Mouse (Mus musculus) heart, embryonic 13.5 days (tissue): ENCODE results near the gene Srsf4. TPM values are rescaled to one million over a fixed set of nuclear protein-coding genes. Genes with fewer than 3 reads are reported as not detected.

ENCODE experiments used
- ATAC-seq: fragments of 200-750 bp; cut with Nextera tagmentation; 2 replicates; pipeline ENCODE4 v1.8.0; 2017; ENCODE audit warnings: moderate TSS enrichment; ENCODE audit not compliant: insufficient number of reproducible peaks, low FRiP score, low TSS enrichment; ENCODE audit errors: extremely low read depth
- H3K27ac ChIP-seq: fragments of 300-500 bp; sonication (generic); replicated peaks from 2 replicates; pipeline ENCODE4 v1.5.1; 2015; ENCODE audit warnings: moderate library complexity, mild to moderate bottlenecking, inconsistent platforms
- H3K27me3 ChIP-seq: fragments of 300-500 bp; sonication (generic); replicated peaks from 2 replicates; pipeline ENCODE4 v1.6.1; 2015; ENCODE audit warnings: mild to moderate bottlenecking, inconsistent platforms
- H3K36me3 ChIP-seq: fragments of 300-500 bp; sonication (generic); 2 replicates; pipeline ENCODE4 v1.6.1; 2015; ENCODE audit warnings: mild to moderate bottlenecking, inconsistent platforms
- H3K4me1 ChIP-seq: fragments of 300-500 bp; sonication (generic); 2 replicates; pipeline ENCODE4 v1.6.1; 2015; ENCODE audit warnings: inconsistent platforms
- H3K4me2 ChIP-seq: fragments of 300-500 bp; sonication (generic); 2 replicates; pipeline ENCODE4 v1.6.1; 2015; ENCODE audit warnings: inconsistent platforms, mild to moderate bottlenecking, moderate library complexity
- H3K4me3 ChIP-seq: fragments of 300-500 bp; sonication (generic); 2 replicates; pipeline ENCODE4 v1.5.1; 2015; ENCODE audit warnings: moderate library complexity, mild to moderate bottlenecking, inconsistent platforms
- H3K9ac ChIP-seq: fragments of 300-500 bp; sonication (generic); 2 replicates; pipeline ENCODE4 v1.6.1; 2015; ENCODE audit warnings: inconsistent platforms, mild to moderate bottlenecking, moderate library complexity
- H3K9me3 ChIP-seq: fragments of 300-500 bp; sonication (generic); 2 replicates; pipeline ENCODE4 v1.6.1; 2016; ENCODE audit warnings: inconsistent platforms
- WGBS: fragments of 180-500 bp; shearing (Covaris S2); methylation state at CpG from one replicate; pipeline ENCODE4 v1.1.7; 2015; ENCODE audit warnings: mixed read lengths; 5-methylcytosine and 5-hydroxymethylcytosine counted together
- polyA plus RNA-seq: library from polyadenylated mRNA; unstranded; fragments of >200 nt; fragmentation: Nextera tagmentation; extraction: Ambion mirVana; gene quantifications from 2 replicates; pipeline ENCODE4 v1.2.1, GENCODE M21; 2015

Gene Srsf4
- polyA plus RNA-seq, 1 experiment from 2014 or later: 68.5 TPM

- peaks cover 79% of the 10 kb centered on the region for H3K4me1 ChIP-seq
- H3K36me3 ChIP-seq: no peaks in the 10 kb centered on the region
- 0 out of 2 replicates have a peak overlapping the region, but pooled peaks have one; percentile 2 for H3K4me3 ChIP-seq
- H3K9me3 ChIP-seq: no peaks in the 10 kb centered on the region
- no peak overlapping the region for H3K27ac ChIP-seq
- ATAC-seq: no peak
- H3K9ac ChIP-seq: peak overlapping the region; percentile 74
- 10% methylated on average over 15 of the region's 15 CpGs for WGBS
- peak overlapping the region; percentile 42 for H3K4me2 ChIP-seq
- H3K27me3 ChIP-seq: peaks cover 55% of the 10 kb centered on the region
These were observed 43.0 kb downstream of the Srsf4 start for GRCm38 (mm10) chr4:131916425-131916824.

GRCm38 (mm10) chr4:131917010-131917555 is 43.7 kb downstream of the Srsf4 start:
- no peak for ATAC-seq
- H3K4me2 ChIP-seq: no peak overlapping the region
- 71% methylated on average over 10 of the region's 10 CpGs for WGBS
- H3K9me3 ChIP-seq: no peaks in the 10 kb centered on the region
- no peak overlapping the region for H3K4me3 ChIP-seq
- peaks cover 50% of the 10 kb centered on the region for H3K27me3 ChIP-seq
- H3K9ac ChIP-seq: no peak overlapping the region
- no peaks in the 10 kb centered on the region for H3K36me3 ChIP-seq
- peaks cover 85% of the 10 kb centered on the region for H3K4me1 ChIP-seq
- H3K27ac ChIP-seq: no peak overlapping the region

GRCm38 (mm10) chr4:131918026-131918533 is 44.7 kb downstream of the Srsf4 start:
- Histone ChIP-seq H3K9me3 (no peaks in the 10 kb centered on the region), H3K27ac (peak overlapping the region; percentile 91), H3K27me3 (peaks cover 50% of the 10 kb centered on the region), H3K4me2 (peak overlapping the region; percentile 87), H3K9ac (peak overlapping the region; percentile 89), H3K4me3 (peak overlapping the region; percentile 82; the same call in 1 of the 2 replicates), H3K4me1 (peaks cover 93% of the 10 kb centered on the region), H3K36me3 (peaks cover 10% of the 10 kb centered on the region)
- 52% methylated on average over 7 of the region's 7 CpGs for WGBS
- no peak for ATAC-seq

- peaks cover 17% of the 10 kb centered on the region for H3K36me3 ChIP-seq
- no peaks in the 10 kb centered on the region for H3K9me3 ChIP-seq
- peaks cover 42% of the 10 kb centered on the region for H3K27me3 ChIP-seq
- peak overlapping the region; percentile 91 for H3K27ac ChIP-seq
- H3K9ac ChIP-seq: peak overlapping the region; percentile 89
- peaks cover 93% of the 10 kb centered on the region for H3K4me1 ChIP-seq
- peak overlapping the region; percentile 87 for H3K4me2 ChIP-seq
- 8% methylated on average over 15 of the region's 15 CpGs for WGBS
- ATAC-seq: peak; percentile 53; the same call in 1 of the 2 replicates
- H3K4me3 ChIP-seq: peak overlapping the region; percentile 82
These were observed 45.5 kb downstream of the Srsf4 start for GRCm38 (mm10) chr4:131918711-131919500.

GRCm38 (mm10) chr4:131919506-131920140 is 46.2 kb downstream of the Srsf4 start:
- H3K9me3 ChIP-seq: no peaks in the 10 kb centered on the region
- H3K4me2 ChIP-seq: peak overlapping the region; percentile 87
- H3K4me1 ChIP-seq: peaks cover 94% of the 10 kb centered on the region
- peaks cover 37% of the 10 kb centered on the region for H3K27me3 ChIP-seq
- peaks cover 23% of the 10 kb centered on the region for H3K36me3 ChIP-seq
- WGBS: 17% methylated on average over 15 of the region's 15 CpGs
- no peak for ATAC-seq
- H3K27ac ChIP-seq: peak overlapping the region; percentile 91
- peak overlapping the region; percentile 82 for H3K4me3 ChIP-seq
- H3K9ac ChIP-seq: peak overlapping the region; percentile 89

GRCm38 (mm10) chr4:131920141-131920594 is 46.8 kb downstream of the Srsf4 start:
- Histone ChIP-seq H3K27ac (peak overlapping the region; percentile 91), H3K9ac (peak overlapping the region; percentile 89), H3K9me3 (no peaks in the 10 kb centered on the region), H3K36me3 (peaks cover 29% of the 10 kb centered on the region), H3K27me3 (peaks cover 32% of the 10 kb centered on the region), H3K4me1 (peaks cover 94% of the 10 kb centered on the region), H3K4me2 (peak overlapping the region; percentile 87), H3K4me3 (peak overlapping the region; percentile 82)
- under 1% methylated on average over 49 of the region's 51 CpGs for WGBS
- ATAC-seq: peak; percentile 10; the same call in 1 of the 2 replicates

- WGBS: 1% methylated on average over 76 of the region's 76 CpGs
- Histone ChIP-seq H3K27ac (peak overlapping the region; percentile 91), H3K4me3 (peak overlapping the region; percentile 82), H3K36me3 (peaks cover 35% of the 10 kb centered on the region), H3K4me2 (peak overlapping the region; percentile 87), H3K4me1 (peaks cover 94% of the 10 kb centered on the region), H3K9me3 (no peaks in the 10 kb centered on the region), H3K9ac (peak overlapping the region; percentile 89), H3K27me3 (peaks cover 27% of the 10 kb centered on the region)
- no peak for ATAC-seq
These were observed 47.4 kb downstream of the Srsf4 start for GRCm38 (mm10) chr4:131920595-131921351.

- Histone ChIP-seq H3K9me3 (no peaks in the 10 kb centered on the region), H3K27ac (peak within 1 kb of the TSS; percentile 91), H3K4me3 (peak within 1 kb of the TSS; percentile 82), H3K27me3 (peaks cover 18% of the 10 kb centered on the region), H3K9ac (peak within 1 kb of the TSS; percentile 89), H3K4me1 (peaks cover 94% of the 10 kb centered on the region), H3K4me2 (peak within 1 kb of the TSS; percentile 87), H3K36me3 (peaks cover 41% of the 10 kb centered on the region)
- 1% methylated on average over 108 of the region's 130 CpGs for WGBS
- no peak for ATAC-seq
These were observed 48.3 kb downstream of the Srsf4 start, which contains the start of gene Tmem200b for GRCm38 (mm10) chr4:131921461-131922346. Gene Tmem200b, plus strand, starts transcription at chr4:131921771.

GRCm38 (mm10) chr4:131922404-131922803 is 49.0 kb downstream of the Srsf4 start:
- H3K27me3 ChIP-seq: peaks cover 11% of the 10 kb centered on the region
- no peak overlapping the region for H3K27ac ChIP-seq
- 61% methylated on average over 15 of the region's 15 CpGs for WGBS
- H3K4me1 ChIP-seq: peaks cover 94% of the 10 kb centered on the region
- peaks cover 41% of the 10 kb centered on the region for H3K36me3 ChIP-seq
- H3K9ac ChIP-seq: peak overlapping the region; percentile 89
- no peaks in the 10 kb centered on the region for H3K9me3 ChIP-seq
- ATAC-seq: no peak
- peak overlapping the region; percentile 87 for H3K4me2 ChIP-seq
- peak overlapping the region; percentile 82 for H3K4me3 ChIP-seq
